Mouse (Mus musculus): ENCODE results near the gene Bmpr1b. TPM values are rescaled to one million over a fixed set of nuclear protein-coding genes. Genes with fewer than 3 reads are reported as not detected.

The Bmpr1b gene
- total and polyA plus RNA-seq, 3 experiments, result 0.04 TPM; not detected in 1

- dilution Hi-C loops (cut with MboI; ENCODE audit: extremely low pct_ligation_motif_present, extremely low pct_unique_long_range_greater_than_20kb, low sequenced_read_pairs), result no loop called here
- Histone ChIP-seq H3K9me3 (replicated peaks; ENCODE audit: low read length) (peaks cover 3% of the 10 kb centered on the region), H3K4me2 (ENCODE audit: insufficient read depth, low read depth, poor library complexity, severe bottlenecking) (no peak overlapping the region), H3K27me3 (replicated peaks) (no peaks in the 10 kb centered on the region), H3K9ac (ENCODE audit: insufficient read depth, low read depth) (no peak overlapping the region), H3K4me3 (replicated peaks in 1 of 3; ENCODE audit: low read depth in 2 of 3, low read length in 2 of 3, poor library complexity in 1 of 3) (no peak overlapping the region), H3K27ac (ENCODE audit: insufficient read depth, low read depth) (no peak overlapping the region), H3K4me1 (ENCODE audit: control insufficient read depth in 1 of 2, insufficient read depth in 2 of 2) (peaks cover 0 to 8% of the 10 kb centered on the region in 2 experiments; a peak in 2 of 4 replicates), H3K36me3 (replicated peaks in 1 of 2; ENCODE audit: control insufficient read depth in 1 of 2, insufficient read depth in 1 of 2, low read length in 1 of 2) (no peaks in the 10 kb centered on the region), H3K79me2 (replicated peaks; ENCODE audit: control insufficient read depth, extremely low read depth, insufficient read depth, poor library complexity, severe bottlenecking) (no peaks in the 10 kb centered on the region)
- no peak for TF ChIP-seq RCOR1 (conservative IDR thresholded peaks at IDR 0.05; ENCODE audit: low read depth, low read length)
- TF ChIP-seq ZC3H11A (IDR thresholded peaks at IDR 0.05; ENCODE audit: low read depth, low read length), result no peak
- no peak for TF ChIP-seq NELFE (IDR thresholded peaks at IDR 0.05; ENCODE audit: low read depth, low read length)
- no peak for TF ChIP-seq UBTF (IDR thresholded peaks at IDR 0.05; ENCODE audit: low read depth, low read length)
- no peak for TF ChIP-seq MYC (IDR thresholded peaks at IDR 0.05; ENCODE audit: low read depth, low read length)
- TF ChIP-seq JUN (IDR thresholded peaks at IDR 0.05; ENCODE audit: insufficient read depth, low read depth, low read length), result no peak
- TF ChIP-seq SIN3A (IDR thresholded peaks at IDR 0.05; ENCODE audit: low read length), result no peak
- TF ChIP-seq POLR2AphosphoS2 (IDR thresholded peaks at IDR 0.05; ENCODE audit: low read depth, low read length), result no peak
- TF ChIP-seq SMC3 (IDR thresholded peaks at IDR 0.05; ENCODE audit: low read depth, low read length), result no peak
- TF ChIP-seq RAD21 (IDR thresholded peaks at IDR 0.05; ENCODE audit: low read depth, low read length), result no peak
- in situ Hi-C loops (cut with MboI; ENCODE audit: low pct_ligation_motif_present, low pct_unique_long_range_greater_than_20kb, low sequenced_read_pairs), result no loop called here
- no peak for DNase-seq (ENCODE audit: extremely low read depth)
These were observed 4.8 kb upstream of the Bmpr1b start for GRCm38 (mm10) chr3:142173996-142174395.

- H3K79me2 ChIP-seq (replicated peaks; ENCODE audit: control insufficient read depth, extremely low read depth, insufficient read depth, poor library complexity, severe bottlenecking), result no peaks in the 10 kb centered on the region
- peaks cover 8 to 9% of the 10 kb centered on the region in 2 experiments; a peak in 3 of 4 replicates for H3K4me1 ChIP-seq (ENCODE audit: control insufficient read depth in 1 of 2, insufficient read depth in 2 of 2)
- H3K36me3 ChIP-seq (replicated peaks in 1 of 2; ENCODE audit: control insufficient read depth in 1 of 2, insufficient read depth in 1 of 2, low read length in 1 of 2), result no peaks in the 10 kb centered on the region
- TF ChIP-seq ZKSCAN1 (IDR thresholded peaks at IDR 0.05; ENCODE audit: borderline replicate concordance, low read depth, low read length), result no peak
- TF ChIP-seq NELFE (IDR thresholded peaks at IDR 0.05; ENCODE audit: low read depth, low read length), result no peak
- TF ChIP-seq CHD1 (IDR thresholded peaks at IDR 0.05; ENCODE audit: low read depth, low read length), result no peak
- TF ChIP-seq EP300 (IDR thresholded peaks at IDR 0.05; ENCODE audit: low read length), result no peak
- no peak for TF ChIP-seq CTCF (conservative IDR thresholded peaks at IDR 0.05 in 1 of 2, IDR thresholded peaks at IDR 0.05 in 1 of 2; ENCODE audit: low read depth in 2 of 2, low read length in 2 of 2)
- TF ChIP-seq CHD2 (IDR thresholded peaks at IDR 0.05; ENCODE audit: low read length), result no peak
- no peak for TF ChIP-seq JUN (IDR thresholded peaks at IDR 0.05; ENCODE audit: insufficient read depth, low read depth, low read length)
- no peak for TF ChIP-seq MEF2A (IDR thresholded peaks at IDR 0.05; ENCODE audit: borderline replicate concordance, low read depth, low read length)
- no peak for TF ChIP-seq USF2 (conservative IDR thresholded peaks at IDR 0.05; ENCODE audit: low read depth, low read length)
- TF ChIP-seq HCFC1 (IDR thresholded peaks at IDR 0.05; ENCODE audit: low read depth, low read length), result no peak
- H3K9me3 ChIP-seq (replicated peaks; ENCODE audit: low read length), result peaks cover 6% of the 10 kb centered on the region
- no peak overlapping the region for H3K4me2 ChIP-seq (ENCODE audit: insufficient read depth, low read depth, poor library complexity, severe bottlenecking)
- no peaks in the 10 kb centered on the region for H3K27me3 ChIP-seq (replicated peaks)
- H3K4me3 ChIP-seq (replicated peaks in 1 of 3; ENCODE audit: low read depth in 2 of 3, low read length in 2 of 3, poor library complexity in 1 of 3), result no peak overlapping the region
- H3K9ac ChIP-seq (ENCODE audit: insufficient read depth, low read depth), result no peak overlapping the region
- no peak for DNase-seq (ENCODE audit: extremely low read depth)
- in situ Hi-C loops (cut with MboI; ENCODE audit: low pct_ligation_motif_present, low pct_unique_long_range_greater_than_20kb, low sequenced_read_pairs) (no loop called here), dilution Hi-C loops (cut with MboI; ENCODE audit: extremely low pct_ligation_motif_present, extremely low pct_unique_long_range_greater_than_20kb, low sequenced_read_pairs) (no loop called here)
- no peak overlapping the region for H3K27ac ChIP-seq (ENCODE audit: insufficient read depth, low read depth)
These were observed 868 bp downstream of the Bmpr1b start for GRCm38 (mm10) chr3:142168251-142168862.

All from CH12.LX (cell line).